In genomic region chrX:145300232-145300631, GRCm38 (mm10) we compare ENCODE assay signal across 6 mouse cellular contexts. TPM values are rescaled to one million over a fixed set of nuclear protein-coding genes. Genes with fewer than 3 reads are reported as not detected.
"Had no signal": no experiment of that assay in that cellular context is flagged by ENCODE, and none has a peak within 500 bp of the region (broad histone marks: within the 10 kb centered on the region; RNA-seq: fewer than 3 reads in every experiment).

No protein-coding gene starts in this region.

RNA-seq across cellular contexts. Expression of gene Lhfpl1, which starts 48.7 kb away (rescaled TPM):
- total RNA-seq: common myeloid progenitor, adult 5-6 weeks; forebrain, postnatal 0 days; granulocyte monocyte progenitor cell, adult 5-6 weeks; heart, adult 18-20 months; heart, adult 2 months; heart, adult 8-10 months had no signal
